Mouse (Mus musculus) heart, adult 2 months (tissue): Measurements from ENCODE around the gene Col6a1.

ENCODE experiments used
- CTCF ChIP-seq: fragments of 200-600 bp; IDR thresholded peaks from 2 replicates; pipeline ENCODE4 v1.8.1; 2022; ENCODE audit warnings: antibody characterized with exemption, mild to moderate bottlenecking, moderate library complexity
- EP300 ChIP-seq: fragments of 200-500 bp; IDR thresholded peaks from 2 replicates; pipeline ENCODE4 v1.6.1; 2011; ENCODE audit warnings: low read depth, low read length, control low read depth; ENCODE audit not compliant: insufficient read depth
- POLR2A ChIP-seq: fragments of 200-500 bp; IDR thresholded peaks from 2 replicates; pipeline ENCODE4 v1.6.1; 2011; ENCODE audit warnings: mild to moderate bottlenecking, low read depth, low read length, control low read depth; ENCODE audit not compliant: insufficient read depth

DNA sequence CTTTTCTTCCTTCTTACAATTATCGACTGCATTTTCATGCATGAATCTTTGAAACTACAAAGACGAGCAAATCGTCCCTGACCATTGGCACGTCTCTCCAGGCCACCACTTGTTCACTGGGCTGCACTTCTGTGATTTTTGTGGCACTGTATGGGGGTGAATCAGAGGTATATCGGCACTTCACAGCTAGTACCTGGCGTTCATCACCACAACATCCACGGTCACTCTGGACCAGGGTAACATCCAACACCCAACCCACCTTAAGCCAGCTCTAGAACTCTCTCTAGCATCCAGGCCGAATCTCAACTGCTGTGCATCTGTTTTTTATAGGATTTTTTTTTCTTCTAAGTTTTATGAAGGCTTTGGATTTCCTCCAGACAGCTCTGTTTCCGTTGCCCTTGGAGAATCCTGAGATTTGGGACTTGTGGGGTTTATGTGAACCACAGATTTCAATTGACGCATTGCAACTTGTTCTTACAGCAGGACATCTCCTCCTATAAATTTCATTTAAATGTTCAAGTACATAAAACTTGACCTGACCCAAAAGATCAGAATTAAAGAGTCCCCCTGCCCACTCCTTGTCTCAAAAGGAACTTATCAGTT, 30.6 kb downstream of the Col6a1 start:
- no peak for TF ChIP-seq CTCF
- no peak for TF ChIP-seq EP300
- TF ChIP-seq POLR2A: no peak
